Comparison of ENCODE assay signal across 8 mouse cellular contexts in genomic region chr17:34123518-34123917, GRCm38 (mm10). TPM values are rescaled to one million over a fixed set of nuclear protein-coding genes. Genes with fewer than 3 reads are reported as not detected.
DNase-seq lines count a peak whose midpoint lies in the region; ATAC-seq and TF ChIP-seq lines count a peak whose summit lies in the region.

No protein-coding gene starts in this region.

- DNase-seq in cerebellum, adult 2 months, result no peak
- DNase-seq in cerebellum, adult 18-20 months, result no peak
- no peak for DNase-seq in G1E (ENCODE audit: low spot score)
- DNase-seq in limb, embryonic 11.5 days (ENCODE audit: low spot score), result no peak
- DNase-seq in urinary bladder, adult 18-20 months (ENCODE audit: low spot score in 2 of 2), result no peak

- no peaks in the 10 kb centered on the region for H3K27me3 ChIP-seq in cerebellum, adult 2 months (ENCODE audit: control insufficient read depth, insufficient read depth, low read length)
- H3K27me3 ChIP-seq in G1E (ENCODE audit: insufficient read depth, low read length), result no peaks in the 10 kb centered on the region
- H3K27me3 ChIP-seq in forebrain, embryonic 16.5 days (replicated peaks; ENCODE audit: control insufficient read depth, insufficient read depth, low read length), result no peaks in the 10 kb centered on the region
- no peaks in the 10 kb centered on the region for H3K27me3 ChIP-seq in limb, embryonic 11.5 days (ENCODE audit: control insufficient read depth, insufficient read depth, low read length)
- no peaks in the 10 kb centered on the region for H3K27me3 ChIP-seq in midbrain, embryonic 16.5 days (ENCODE audit: control insufficient read depth, insufficient read depth, low read depth, low read length)

- no peak for TF ChIP-seq CTCF in cerebellum, adult 2 months (IDR thresholded peaks at IDR 0.05; ENCODE audit: borderline replicate concordance, insufficient read depth, low read depth, low read length)
- no peak for TF ChIP-seq CTCF in G1E (IDR thresholded peaks at IDR 0.05; ENCODE audit: low read depth, low read length)

- ATAC-seq in G1E (ENCODE audit: extremely low read depth, insufficient number of reproducible peaks, low FRiP score, poor library complexity, severe bottlenecking), result no peak
- no peak for ATAC-seq in forebrain, embryonic 16.5 days
- ATAC-seq in limb, embryonic 11.5 days (ENCODE audit: insufficient number of reproducible peaks, low FRiP score, low TSS enrichment, low read depth), result no peak
- ATAC-seq in midbrain, embryonic 16.5 days, result no peak
- ATAC-seq in megakaryocyte progenitor cell, adult 5-6 weeks (replicated peaks; ENCODE audit: poor library complexity), result no peak

- peaks cover 55% of the 10 kb centered on the region for H3K36me3 ChIP-seq in G1E (replicated peaks)
- 0 out of 2 replicates have a peak, but pooled peaks cover 2% of the 10 kb centered on the region for H3K36me3 ChIP-seq in forebrain, embryonic 16.5 days (ENCODE audit: control insufficient read depth, insufficient read depth)
- peaks cover 3% of the 10 kb centered on the region; the same call in 1 of the 2 replicates for H3K36me3 ChIP-seq in limb, embryonic 11.5 days (ENCODE audit: control insufficient read depth, insufficient read depth, low read length)
- H3K36me3 ChIP-seq in midbrain, embryonic 16.5 days (ENCODE audit: control insufficient read depth, insufficient read depth, low read length), result peaks cover 4% of the 10 kb centered on the region; the same call in 1 of the 2 replicates

- no peak for TF ChIP-seq POLR2A in cerebellum, adult 2 months (IDR thresholded peaks at IDR 0.05; ENCODE audit: borderline replicate concordance, insufficient read depth, low read length)

- no peaks in the 10 kb centered on the region for H3K9me3 ChIP-seq in G1E (replicated peaks)
- no peaks in the 10 kb centered on the region for H3K9me3 ChIP-seq in forebrain, embryonic 16.5 days (ENCODE audit: control insufficient read depth, low read length)
- H3K9me3 ChIP-seq in limb, embryonic 11.5 days (ENCODE audit: control insufficient read depth, low read length), result no peaks in the 10 kb centered on the region
- no peaks in the 10 kb centered on the region for H3K9me3 ChIP-seq in midbrain, embryonic 16.5 days (replicated peaks; ENCODE audit: control insufficient read depth, low read length, poor library complexity, severe bottlenecking)

- H3K4me1 ChIP-seq in cerebellum, adult 2 months (ENCODE audit: control insufficient read depth, insufficient read depth, low read length), result peaks cover 4% of the 10 kb centered on the region
- H3K4me1 ChIP-seq in G1E (ENCODE audit: insufficient read depth, low read depth, low read length), result peaks cover 53% of the 10 kb centered on the region
- H3K4me1 ChIP-seq in forebrain, embryonic 16.5 days (replicated peaks; ENCODE audit: control insufficient read depth, insufficient read depth, low read length), result peaks cover 22% of the 10 kb centered on the region
- H3K4me1 ChIP-seq in limb, embryonic 11.5 days (ENCODE audit: control insufficient read depth, insufficient read depth, low read length), result peaks cover 20% of the 10 kb centered on the region
- peaks cover 21% of the 10 kb centered on the region for H3K4me1 ChIP-seq in midbrain, embryonic 16.5 days (ENCODE audit: control insufficient read depth, insufficient read depth, low read length)

- peak overlapping the region; percentile 92 for H3K4me2 ChIP-seq in forebrain, embryonic 16.5 days (ENCODE audit: low read length)
- H3K4me2 ChIP-seq in limb, embryonic 11.5 days (ENCODE audit: low read depth, severe bottlenecking), result peak overlapping the region; percentile 82
- H3K4me2 ChIP-seq in midbrain, embryonic 16.5 days (ENCODE audit: low read length), result peak overlapping the region; percentile 84

- peak overlapping the region; percentile 6 for H3K4me3 ChIP-seq in cerebellum, adult 2 months (replicated peaks; ENCODE audit: insufficient read depth, low read depth, low read length)
- H3K4me3 ChIP-seq in G1E (ENCODE audit: low read depth, low read length), result peak overlapping the region; percentile 99
- H3K4me3 ChIP-seq in forebrain, embryonic 16.5 days (replicated peaks; ENCODE audit: low read length), result peak overlapping the region; percentile 85
- H3K4me3 ChIP-seq in limb, embryonic 11.5 days (ENCODE audit: low read depth, low read length), result peak overlapping the region; percentile 99
- H3K4me3 ChIP-seq in midbrain, embryonic 16.5 days (ENCODE audit: low read depth, low read length), result peak overlapping the region; percentile 88

- peak overlapping the region; percentile 97 for H3K9ac ChIP-seq in forebrain, embryonic 16.5 days (replicated peaks; ENCODE audit: low read depth, low read length)
- H3K9ac ChIP-seq in limb, embryonic 11.5 days (ENCODE audit: low read length), result peak overlapping the region; percentile 98
- H3K9ac ChIP-seq in midbrain, embryonic 16.5 days (ENCODE audit: low read depth, low read length), result peak overlapping the region; percentile 99

- whole genome bisulfite sequencing in cerebellum, adult 2 months, result 1% methylated on average over 2 of the region's 2 CpGs
- WGBS in forebrain, embryonic 16.5 days, result 7% methylated on average over 2 of the region's 2 CpGs
- WGBS in limb, embryonic 11.5 days, result 19% methylated on average over 2 of the region's 2 CpGs
- 3% methylated on average over 2 of the region's 2 CpGs for WGBS in midbrain, embryonic 16.5 days

- H3K27ac ChIP-seq in cerebellum, adult 2 months (ENCODE audit: insufficient read depth, low read length), result no peak overlapping the region
- H3K27ac ChIP-seq in forebrain, embryonic 16.5 days (ENCODE audit: low read length), result no peak overlapping the region
- H3K27ac ChIP-seq in limb, embryonic 11.5 days (replicated peaks; ENCODE audit: low read depth, low read length), result peak overlapping the region; percentile 100; the same call in 1 of the 2 replicates
- H3K27ac ChIP-seq in midbrain, embryonic 16.5 days (ENCODE audit: low read length), result peak overlapping the region; percentile 100; the same call in 1 of the 2 replicates

RNA-seq across cellular contexts. Expression of gene Brd2, which starts 1.1 kb away (rescaled TPM):
- 188 and 209 TPM in 2 replicates for polyA plus RNA-seq in cerebellum, adult 2 months (2012; rRNA removed)
- total RNA-seq in G1E (2014; fragmentation: Nextera tagmentation) (336 and 447 TPM in 2 replicates), G1E (2017) (214 and 244 TPM in 2 replicates)
- polyA plus RNA-seq in G1E (2012), result 198 and 298 TPM in 2 replicates
- 130 and 132 TPM in 2 replicates for polyA plus RNA-seq in forebrain, embryonic 16.5 days (2015; fragmentation: Nextera tagmentation; extraction: Ambion mirVana)
- 141 and 152 TPM in 2 replicates for polyA plus RNA-seq in limb, embryonic 11.5 days (2014; fragmentation: Nextera tagmentation; extraction: Ambion mirVana)
- 117 and 126 TPM in 2 replicates for polyA plus RNA-seq in midbrain, embryonic 16.5 days (2015; fragmentation: Nextera tagmentation; extraction: Ambion mirVana)
- 269 and 306 TPM in 2 replicates for total RNA-seq in megakaryocyte progenitor cell, adult 5-6 weeks (2015)
- 260 and 284 TPM in 2 replicates for total RNA-seq in megakaryocyte progenitor cell, adult 5-6 weeks (2017)

RNA-seq across cellular contexts. Expression of gene H2-DMa, which starts 4.2 kb away (rescaled TPM):
- 13.2 and 13.6 TPM in 2 replicates for polyA plus RNA-seq in cerebellum, adult 2 months (2012; rRNA removed)
- total RNA-seq in G1E (2014; fragmentation: Nextera tagmentation) (11.0 and 16.1 TPM in 2 replicates), G1E (2017) (2.8 and 3.8 TPM in 2 replicates)
- 0.62 and 1.3 TPM in 2 replicates for polyA plus RNA-seq in G1E (2012)
- polyA plus RNA-seq in forebrain, embryonic 16.5 days (2015; fragmentation: Nextera tagmentation; extraction: Ambion mirVana), result 12.1 and 15.8 TPM in 2 replicates
- 7.5 and 9.1 TPM in 2 replicates for polyA plus RNA-seq in limb, embryonic 11.5 days (2014; fragmentation: Nextera tagmentation; extraction: Ambion mirVana)
- polyA plus RNA-seq in midbrain, embryonic 16.5 days (2015; fragmentation: Nextera tagmentation; extraction: Ambion mirVana), result 22.5 and 22.7 TPM in 2 replicates
- total RNA-seq in megakaryocyte progenitor cell, adult 5-6 weeks (2015), result 72.0 and 74.5 TPM in 2 replicates
- 56.5 and 61.1 TPM in 2 replicates for total RNA-seq in megakaryocyte progenitor cell, adult 5-6 weeks (2017)

RNA-seq across cellular contexts. Expression of gene H2-DMb2, which starts 19.6 kb away (rescaled TPM):
- 0.35 and 0.52 TPM in 2 replicates for polyA plus RNA-seq in cerebellum, adult 2 months (2012; rRNA removed)
- total RNA-seq in G1E (2014; fragmentation: Nextera tagmentation) (not detected in 2 replicates), G1E (2017) (not detected in 2 replicates)
- polyA plus RNA-seq in G1E (2012), result not detected in 2 replicates
- 0.43 and 0.90 TPM in 2 replicates for polyA plus RNA-seq in forebrain, embryonic 16.5 days (2015; fragmentation: Nextera tagmentation; extraction: Ambion mirVana)
- polyA plus RNA-seq in limb, embryonic 11.5 days (2014; fragmentation: Nextera tagmentation; extraction: Ambion mirVana), result 0.23 TPM in 1 of 2 replicates, not detected in the other
- 0.49 and 0.53 TPM in 2 replicates for polyA plus RNA-seq in midbrain, embryonic 16.5 days (2015; fragmentation: Nextera tagmentation; extraction: Ambion mirVana)
- 3.9 and 5.8 TPM in 2 replicates for total RNA-seq in megakaryocyte progenitor cell, adult 5-6 weeks (2015)
- 6.7 and 8.5 TPM in 2 replicates for total RNA-seq in megakaryocyte progenitor cell, adult 5-6 weeks (2017)

RNA-seq across cellular contexts. Expression of gene H2-DMb1, which starts 29.4 kb away (rescaled TPM):
- 1.8 and 3.0 TPM in 2 replicates for polyA plus RNA-seq in cerebellum, adult 2 months (2012; rRNA removed)
- total RNA-seq in G1E (2014; fragmentation: Nextera tagmentation), result not detected in 2 replicates
- total RNA-seq in G1E (2017), result 0.41 and 0.44 TPM in 2 replicates
- polyA plus RNA-seq in G1E (2012), result 0.06 and 0.10 TPM in 2 replicates
- 0.66 and 0.98 TPM in 2 replicates for polyA plus RNA-seq in forebrain, embryonic 16.5 days (2015; fragmentation: Nextera tagmentation; extraction: Ambion mirVana)
- polyA plus RNA-seq in limb, embryonic 11.5 days (2014; fragmentation: Nextera tagmentation; extraction: Ambion mirVana), result 0.45 and 0.61 TPM in 2 replicates
- polyA plus RNA-seq in midbrain, embryonic 16.5 days (2015; fragmentation: Nextera tagmentation; extraction: Ambion mirVana), result 0.69 and 0.88 TPM in 2 replicates
- total RNA-seq in megakaryocyte progenitor cell, adult 5-6 weeks (2015), result 36.2 and 39.4 TPM in 2 replicates
- total RNA-seq in megakaryocyte progenitor cell, adult 5-6 weeks (2017), result 47.0 and 60.3 TPM in 2 replicates

RNA-seq across cellular contexts. Expression of gene H2-Oa, which starts 31.4 kb away (rescaled TPM):
- 0.25 and 0.34 TPM in 2 replicates for polyA plus RNA-seq in cerebellum, adult 2 months (2012; rRNA removed)
- total RNA-seq in G1E (2014; fragmentation: Nextera tagmentation) (not detected in 2 replicates), G1E (2017) (0.11 TPM in 1 of 2 replicates, not detected in the other)
- not detected in 2 replicates for polyA plus RNA-seq in G1E (2012)
- polyA plus RNA-seq in forebrain, embryonic 16.5 days (2015; fragmentation: Nextera tagmentation; extraction: Ambion mirVana), result 0.22 and 0.28 TPM in 2 replicates
- 0.55 and 1.2 TPM in 2 replicates for polyA plus RNA-seq in limb, embryonic 11.5 days (2014; fragmentation: Nextera tagmentation; extraction: Ambion mirVana)
- 0.16 TPM in 1 of 2 replicates, not detected in the other for polyA plus RNA-seq in midbrain, embryonic 16.5 days (2015; fragmentation: Nextera tagmentation; extraction: Ambion mirVana)
- 7.7 and 9.6 TPM in 2 replicates for total RNA-seq in megakaryocyte progenitor cell, adult 5-6 weeks (2015)
- total RNA-seq in megakaryocyte progenitor cell, adult 5-6 weeks (2017), result 2.7 TPM in 2 replicates

Comparison
In these comparisons a context has a peak if more than half of its experiments do, and no peak if none do; other contexts are left out.
1. H3K27ac ChIP-seq: peak in limb, embryonic 11.5 days (single experiment) and midbrain, embryonic 16.5 days (single experiment); none in cerebellum, adult 2 months (single experiment) and forebrain, embryonic 16.5 days (single experiment).
2. H3K4me3 ChIP-seq: peak in every context shown above with its lines; median percentile 99 in G1E; 99 in limb, embryonic 11.5 days; 88 in midbrain, embryonic 16.5 days; 85 in forebrain, embryonic 16.5 days; 6 in cerebellum, adult 2 months.
3. Peak in every context shown above with its lines, with median percentiles within 50 percentile points of each other: H3K4me2 ChIP-seq and H3K9ac ChIP-seq.